Mouse (Mus musculus) G1E-ER4 (cell line): ENCODE data around the gene 3110009E18Rik. TPM values are rescaled to one million over a fixed set of nuclear protein-coding genes. Genes with fewer than 3 reads are reported as not detected.

Experiments used
- GATA1 ChIP-seq: IDR thresholded peaks from one replicate; pipeline ENCODE4 v1.8.0; 2012; ENCODE audit warnings: low read length, inconsistent platforms
- polyA plus RNA-seq: library from polyadenylated mRNA; stranded (reverse); fragments of >175 nt; gene quantifications from 2 replicates; pipeline ENCODE4 v1.2.3, GENCODE M21; 2012

3110009E18Rik gene
- polyA plus RNA-seq, 1 experiment, result 10.0 TPM

GRCm38 (mm10) chr1:120168016-120168415, 47.0 kb downstream of the 3110009E18Rik start:
- TF ChIP-seq GATA1, result no peak

DNA sequence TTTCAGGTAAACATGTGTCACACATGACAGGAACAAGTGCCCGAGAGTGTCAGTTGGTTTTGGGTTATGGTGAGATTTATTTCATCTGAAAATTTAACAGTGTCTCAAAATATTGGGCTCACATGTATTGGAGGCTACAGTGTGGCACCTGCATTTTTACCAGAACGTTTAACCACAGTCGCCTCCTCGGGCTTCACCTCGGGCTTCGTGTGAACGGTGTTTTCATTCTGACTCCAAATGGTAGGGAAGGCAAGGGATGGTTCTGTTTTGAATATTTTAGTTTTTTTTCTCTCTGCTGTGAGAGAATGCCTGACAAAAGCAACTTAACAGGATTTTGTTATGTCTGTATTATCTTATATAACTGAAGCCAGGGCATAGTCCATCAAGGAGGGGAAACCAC, 47.7 kb downstream of the 3110009E18Rik start:
- TF ChIP-seq GATA1, result no peak

DNA sequence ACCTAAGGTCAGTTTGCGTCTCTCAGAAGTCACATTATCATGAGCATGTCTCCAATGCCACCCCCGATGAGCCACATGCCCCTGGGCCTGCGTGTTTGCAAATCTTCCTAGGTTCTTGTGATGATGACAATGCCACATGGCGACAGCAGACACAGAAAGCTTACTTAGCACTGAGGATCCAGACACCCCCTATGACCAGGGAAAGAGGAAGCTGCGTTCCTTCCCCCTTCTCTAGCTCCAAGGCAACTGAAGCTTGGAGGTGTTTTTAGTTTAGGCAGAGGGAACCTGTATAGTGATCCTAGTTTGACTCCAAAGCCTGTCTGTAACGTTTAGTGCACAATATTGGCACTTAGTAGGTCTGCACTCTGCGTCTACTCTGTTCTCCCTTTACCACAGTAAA, 49.3 kb downstream of the 3110009E18Rik start:
- TF ChIP-seq GATA1, result no peak

- TF ChIP-seq GATA1, result no peak
Measured at GRCm38 (mm10) chr1:120171819-120172521, 51.0 kb downstream of the 3110009E18Rik start.

- TF ChIP-seq GATA1, result no peak
Measured at GRCm38 (mm10) chr1:120174991-120175390, 54.0 kb downstream of the 3110009E18Rik start.

- no peak for TF ChIP-seq GATA1
Measured at GRCm38 (mm10) chr1:120176313-120176712, 55.3 kb downstream of the 3110009E18Rik start.

GRCm38 (mm10) chr1:120177141-120177540, 56.2 kb downstream of the 3110009E18Rik start:
- no peak for TF ChIP-seq GATA1

- no peak for TF ChIP-seq GATA1
Measured at GRCm38 (mm10) chr1:120186204-120186603, 65.2 kb downstream of the 3110009E18Rik start.

DNA sequence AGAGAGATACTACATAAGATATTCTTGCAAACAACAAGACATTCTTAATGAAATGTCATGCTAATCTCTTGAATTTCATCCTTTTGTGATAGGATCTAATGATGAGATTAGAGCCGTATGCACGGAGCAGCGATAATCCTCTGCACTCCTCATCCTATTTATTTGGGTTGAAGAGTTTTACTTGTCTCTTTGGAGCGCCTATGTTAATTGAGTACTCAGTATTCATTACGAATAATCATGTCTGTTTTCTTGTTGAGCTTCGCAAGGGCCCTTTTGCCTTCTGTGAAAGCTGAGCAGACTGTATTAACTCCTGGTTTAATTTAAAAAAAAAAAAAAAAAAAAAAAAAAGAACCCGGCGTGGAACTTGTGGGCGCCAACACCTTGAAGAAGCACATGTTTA, 65.7 kb downstream of the 3110009E18Rik start:
- no peak for TF ChIP-seq GATA1

DNA sequence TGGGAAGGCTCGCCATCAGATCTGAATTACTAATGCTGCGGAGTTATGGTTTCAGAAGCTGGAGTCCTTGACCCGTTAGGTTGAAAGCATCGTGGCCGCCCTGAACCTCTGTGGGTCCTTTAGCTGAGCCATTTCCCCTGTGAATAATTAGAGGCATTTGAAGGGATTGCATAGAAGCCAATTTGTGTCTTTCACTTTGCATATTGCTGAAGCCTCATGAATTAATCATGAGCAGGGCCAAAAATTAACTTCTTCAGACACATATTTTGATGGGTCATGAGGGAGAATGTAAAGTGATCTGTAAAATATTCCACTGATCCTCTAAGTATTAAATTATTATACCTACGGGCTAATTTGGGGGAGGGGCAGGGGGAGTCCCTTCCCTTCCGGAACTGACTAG, 66.1 kb downstream of the 3110009E18Rik start:
- TF ChIP-seq GATA1, result no peak

DNA sequence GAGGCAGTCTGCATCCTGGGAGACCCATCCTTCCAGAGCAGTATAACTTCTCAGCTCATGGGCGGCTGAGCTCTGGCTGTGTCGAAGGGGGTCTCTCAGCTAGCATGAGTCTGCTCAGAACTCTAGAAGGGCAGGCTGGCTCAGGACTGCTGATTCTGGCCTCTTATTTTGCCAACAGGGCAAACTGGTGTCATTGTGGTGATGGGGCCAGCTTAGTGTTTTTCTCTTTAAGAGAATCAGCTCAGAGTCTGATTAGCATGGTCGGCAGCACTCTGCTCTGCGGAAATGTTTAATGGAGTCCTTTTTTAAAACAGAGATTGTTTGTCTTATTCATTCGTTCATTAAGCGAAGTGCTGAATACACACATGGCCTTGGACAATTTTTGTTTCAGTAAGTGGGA, 68.2 kb downstream of the 3110009E18Rik start:
- TF ChIP-seq GATA1, result no peak

DNA sequence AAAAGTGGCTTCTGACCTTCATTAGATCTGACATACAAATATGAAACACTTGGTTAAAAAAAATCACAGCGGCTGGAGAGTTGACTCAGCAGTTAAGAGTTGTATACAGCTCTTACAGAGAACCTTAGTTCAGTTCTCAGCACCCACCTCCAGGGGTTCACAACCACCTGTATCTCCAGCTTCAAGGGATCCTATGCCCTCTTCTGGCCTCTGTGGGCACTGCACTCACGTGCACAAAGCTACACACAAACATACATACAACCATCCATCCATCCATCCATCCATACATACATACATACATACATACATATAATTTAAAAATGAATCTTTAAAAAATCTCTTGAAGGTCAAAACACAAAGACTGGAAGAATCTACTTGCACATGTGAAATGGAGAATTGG, 69.3 kb downstream of the 3110009E18Rik start:
- no peak for TF ChIP-seq GATA1

- no peak for TF ChIP-seq GATA1
Measured at GRCm38 (mm10) chr1:120190946-120191345, 70.0 kb downstream of the 3110009E18Rik start.

DNA sequence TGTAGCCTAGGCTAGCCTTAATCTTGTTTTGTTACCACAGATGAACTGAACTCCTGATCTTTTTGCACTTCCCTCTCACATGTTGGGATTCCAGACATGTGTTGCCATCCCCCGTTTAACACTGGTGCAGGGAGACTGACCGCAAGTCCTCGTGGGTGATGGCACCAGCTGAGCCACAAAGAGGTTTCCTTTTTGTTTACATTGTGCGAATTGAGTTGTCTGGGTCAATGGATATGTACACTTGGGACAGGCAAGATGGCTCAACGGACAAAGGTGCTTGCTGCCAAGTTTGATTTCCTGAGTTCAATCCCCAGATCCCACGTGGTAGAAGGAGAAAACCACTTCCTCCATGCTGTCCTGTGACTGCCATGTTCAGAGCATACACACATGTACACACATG, 71.3 kb downstream of the 3110009E18Rik start:
- no peak for TF ChIP-seq GATA1

- no peak for TF ChIP-seq GATA1
Measured at GRCm38 (mm10) chr1:120193586-120193985, 72.6 kb downstream of the 3110009E18Rik start.

DNA sequence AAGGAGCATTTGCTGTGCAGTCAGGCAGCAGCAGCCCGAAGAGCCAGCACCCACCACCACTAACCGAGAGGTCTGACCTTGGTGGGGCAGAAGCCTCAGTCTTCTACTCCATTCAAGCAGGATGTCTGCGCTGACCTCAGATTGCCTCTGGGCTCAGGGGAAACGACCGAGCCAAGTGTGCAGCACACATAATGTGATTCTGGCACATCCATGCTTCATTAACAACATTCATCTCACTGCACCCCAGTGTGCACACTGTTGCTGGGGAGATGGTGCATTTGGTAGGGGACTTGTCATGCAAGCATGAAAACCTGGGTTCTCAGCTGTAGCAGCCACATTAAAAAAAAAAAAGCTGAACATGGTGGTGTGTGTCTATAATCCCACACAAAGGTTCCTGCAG, 75.0 kb downstream of the 3110009E18Rik start:
- no peak for TF ChIP-seq GATA1

GRCm38 (mm10) chr1:120196724-120197123, 75.7 kb downstream of the 3110009E18Rik start:
- no peak for TF ChIP-seq GATA1

DNA sequence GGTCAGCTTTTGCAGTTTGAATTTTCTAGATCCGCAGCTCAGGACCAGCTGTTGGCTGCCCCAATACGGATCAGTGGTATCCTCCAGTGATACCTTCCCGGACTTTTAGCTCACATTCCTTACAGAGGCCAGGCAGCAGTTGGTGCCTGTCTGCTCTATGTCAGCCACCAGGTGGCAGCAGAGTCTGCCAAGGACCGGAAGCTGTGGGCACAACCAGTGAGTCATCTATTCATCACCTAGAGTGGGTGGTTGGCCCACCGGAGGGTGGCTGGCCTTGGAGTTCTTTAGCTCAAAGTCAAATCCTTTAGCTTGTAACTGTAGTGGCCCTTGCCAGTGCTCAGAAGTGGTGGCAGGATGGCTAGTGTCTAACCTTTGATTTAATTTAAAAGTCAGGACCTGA, 76.2 kb downstream of the 3110009E18Rik start:
- TF ChIP-seq GATA1, result no peak
